Mouse (Mus musculus) small intestine, adult 2 months (tissue): ENCODE data around the gene Lhfpl2.

Source experiments
- CTCF ChIP-seq: fragments of 200-500 bp; IDR thresholded peaks from 2 replicates; pipeline ENCODE4 v1.5.1; 2012; ENCODE audit warnings: low read depth, mild to moderate bottlenecking, control low read depth, inconsistent platforms, low read length, moderate library complexity, mixed read lengths; ENCODE audit not compliant: insufficient replicate concordance, insufficient read length; ENCODE audit errors: extremely low read depth
- POLR2A ChIP-seq: fragments of 200-500 bp; IDR thresholded peaks from 2 replicates; pipeline ENCODE4 v1.6.1; 2012; ENCODE audit warnings: low read depth, mild to moderate bottlenecking, control low read depth, inconsistent platforms, low read length, moderate library complexity

- no peak for TF ChIP-seq CTCF
- no peak for TF ChIP-seq POLR2A
Observed at GRCm38 (mm10) chr13:94183372-94184021, 125.9 kb downstream of the Lhfpl2 start.
